Mouse (Mus musculus): Measurements from ENCODE around the gene Apoc3. TPM values are rescaled to one million over a fixed set of nuclear protein-coding genes. Genes with fewer than 3 reads are reported as not detected.

Apoc3 gene
- total and polyA plus RNA-seq, 3 experiments, result not detected

GRCm38 (mm10) chr9:46186387-46186786 is 49.0 kb downstream of the Apoc3 start (continued):
- TF ChIP-seq RCOR1 (IDR thresholded peaks at IDR 0.05; ENCODE audit: low read depth, low read length) (no peak), MYC (IDR thresholded peaks at IDR 0.05; ENCODE audit: low read depth, low read length) (no peak), ETS1 (IDR thresholded peaks at IDR 0.05; ENCODE audit: low read depth, low read length) (no peak), ELF1 (IDR thresholded peaks at IDR 0.05; ENCODE audit: low read depth, low read length) (no peak), KAT2A (conservative IDR thresholded peaks at IDR 0.05; ENCODE audit: low read depth, low read length) (no peak), MAZ (IDR thresholded peaks at IDR 0.05; ENCODE audit: low read depth, low read length) (no peak), GATA1 (IDR thresholded peaks at IDR 0.05; ENCODE audit: low read depth, low read length) (no peak), CTCF (IDR thresholded peaks at IDR 0.05 in 2 of 3, conservative IDR thresholded peaks at IDR 0.05 in 1 of 3; ENCODE audit: control insufficient read depth in 1 of 3, insufficient read depth in 1 of 3, low read depth in 2 of 3, low read length in 3 of 3, poor library complexity in 1 of 3, severe bottlenecking in 1 of 3) (peak; percentile 39 to 56 (median 40)), POLR2AphosphoS2 (IDR thresholded peaks at IDR 0.05; ENCODE audit: low read length) (no peak)

GRCm38 (mm10) chr9:46185191-46185590 is 50.2 kb downstream of the Apoc3 start:
- no peak overlapping the region for H3K9ac ChIP-seq (ENCODE audit: control insufficient read depth, low read depth, low read length, poor library complexity, severe bottlenecking)
- TF ChIP-seq MYB (IDR thresholded peaks at IDR 0.05; ENCODE audit: low read depth, low read length), result no peak
- TF ChIP-seq TBP (IDR thresholded peaks at IDR 0.05; ENCODE audit: low read depth, low read length), result no peak
- no peak for TF ChIP-seq MYC (IDR thresholded peaks at IDR 0.05; ENCODE audit: low read depth, low read length)
- no peak for TF ChIP-seq MXI1 (IDR thresholded peaks at IDR 0.05; ENCODE audit: low read depth, low read length)
- TF ChIP-seq MAFK (IDR thresholded peaks at IDR 0.05; ENCODE audit: borderline replicate concordance, low read depth, low read length), result no peak
- no peak for TF ChIP-seq NRF1 (IDR thresholded peaks at IDR 0.05; ENCODE audit: insufficient read depth, low read depth, low read length, poor library complexity, severe bottlenecking)
- TF ChIP-seq ELF1 (IDR thresholded peaks at IDR 0.05; ENCODE audit: low read depth, low read length), result no peak
- no peak for TF ChIP-seq POLR2AphosphoS5 (IDR thresholded peaks at IDR 0.05; ENCODE audit: borderline replicate concordance, low read depth, low read length)
- peak; percentile 27 for TF ChIP-seq RAD21 (IDR thresholded peaks at IDR 0.05; ENCODE audit: low read depth, low read length)
- TF ChIP-seq ZNF384 (IDR thresholded peaks at IDR 0.05; ENCODE audit: low read depth, low read length), result no peak
- TF ChIP-seq ZKSCAN1 (IDR thresholded peaks at IDR 0.05; ENCODE audit: low read depth, low read length), result no peak
- TF ChIP-seq SMC3 (IDR thresholded peaks at IDR 0.05; ENCODE audit: low read depth, low read length), result peak; percentile 54
- no peak for TF ChIP-seq POLR2A (IDR thresholded peaks at IDR 0.05; ENCODE audit: control insufficient read depth in 1 of 2, insufficient read depth in 1 of 2, low read depth in 1 of 2, low read length in 2 of 2, poor library complexity in 1 of 2)
- TF ChIP-seq GABPA (IDR thresholded peaks at IDR 0.05; ENCODE audit: low read depth, low read length), result no peak
- TF ChIP-seq POLR2AphosphoS2 (IDR thresholded peaks at IDR 0.05; ENCODE audit: low read length), result no peak
- no peak for TF ChIP-seq HCFC1 (IDR thresholded peaks at IDR 0.05; ENCODE audit: low read depth, low read length)
- no peak for TF ChIP-seq MEF2A (IDR thresholded peaks at IDR 0.05; ENCODE audit: extremely low read depth, insufficient replicate concordance, low read depth, low read length, poor library complexity, severe bottlenecking)
- TF ChIP-seq MAX (IDR thresholded peaks at IDR 0.05; ENCODE audit: low read length), result 0 out of 2 replicates have a peak, but pooled peaks have one; percentile 19
- peak; percentile 42; the same call in 1 of the 2 replicates for TF ChIP-seq ZC3H11A (IDR thresholded peaks at IDR 0.05; ENCODE audit: low read depth, low read length)
- TF ChIP-seq EP300 (IDR thresholded peaks at IDR 0.05; ENCODE audit: low read depth in 1 of 2, low read length in 2 of 2), result no peak
- no peak for TF ChIP-seq ETS1 (IDR thresholded peaks at IDR 0.05; ENCODE audit: low read depth, low read length)
- TF ChIP-seq CTCF (IDR thresholded peaks at IDR 0.05 in 2 of 3, conservative IDR thresholded peaks at IDR 0.05 in 1 of 3; ENCODE audit: control insufficient read depth in 1 of 3, insufficient read depth in 1 of 3, low read depth in 2 of 3, low read length in 3 of 3, poor library complexity in 1 of 3, severe bottlenecking in 1 of 3), result peak; percentile 38 to 69 (median 62)
- TF ChIP-seq KAT2A (conservative IDR thresholded peaks at IDR 0.05; ENCODE audit: low read depth, low read length), result no peak
- TF ChIP-seq RCOR1 (IDR thresholded peaks at IDR 0.05; ENCODE audit: low read depth, low read length), result no peak
- TF ChIP-seq JUND (IDR thresholded peaks at IDR 0.05; ENCODE audit: low read depth, low read length), result no peak
- TF ChIP-seq USF2 (IDR thresholded peaks at IDR 0.05; ENCODE audit: borderline replicate concordance in 1 of 2, insufficient read depth in 1 of 2, low read depth in 1 of 2, low read length in 2 of 2), result no peak
- H3K27ac ChIP-seq (ENCODE audit: control insufficient read depth, low read depth, low read length), result no peak overlapping the region
- H3K9me3 ChIP-seq (replicated peaks; ENCODE audit: insufficient read depth, low read length), result no peaks in the 10 kb centered on the region
- H3K27me3 ChIP-seq (ENCODE audit: control insufficient read depth in 1 of 2, insufficient read depth in 2 of 2, low read length in 2 of 2), result no peaks in the 10 kb centered on the region
- DNase-seq (ENCODE audit: low read depth, low spot score), result peak; percentile 73
- H3K4me3 ChIP-seq (ENCODE audit: control insufficient read depth in 1 of 2, insufficient read depth in 1 of 2, low read depth in 2 of 2, low read length in 2 of 2), result no peak overlapping the region
- no peaks in the 10 kb centered on the region for H3K4me1 ChIP-seq (ENCODE audit: control insufficient read depth in 1 of 2, insufficient read depth in 2 of 2, low read length in 2 of 2)
- no peaks in the 10 kb centered on the region for H3K79me2 ChIP-seq (ENCODE audit: control insufficient read depth, insufficient read depth, low read length, poor library complexity)
- peaks cover 0 to 21% of the 10 kb centered on the region in 2 experiments; a peak in 2 of 4 replicates for H3K36me3 ChIP-seq (ENCODE audit: control insufficient read depth in 1 of 2, insufficient read depth in 2 of 2, low read length in 2 of 2)
